Mouse (Mus musculus) liver, embryonic 14.5 days (tissue): ENCODE data around the gene Eif5.

ENCODE experiments used
- CTCF ChIP-seq: IDR thresholded peaks from 2 replicates; pipeline ENCODE4 v1.5.1; 2016; ENCODE audit warnings: antibody characterized with exemption, low read depth, control low read depth
- EP300 ChIP-seq: IDR thresholded peaks from 2 replicates; pipeline ENCODE4 v1.6.1; 2016; ENCODE audit warnings: antibody characterized with exemption, low read depth

GRCm38 (mm10) chr12:111519821-111520220 lies 18.0 kb upstream of the Eif5 start:
- TF ChIP-seq EP300: no peak
- no peak for TF ChIP-seq CTCF
